Mouse (Mus musculus): Measurements from ENCODE around the gene Glyr1. TPM values are rescaled to one million over a fixed set of nuclear protein-coding genes. Genes with fewer than 3 reads are reported as not detected.

The Glyr1 gene
- 76.1 and 85.6 TPM in 2 replicates for polyA plus RNA-seq (2012; rRNA removed)

- TF ChIP-seq CTCF (conservative IDR thresholded peaks at IDR 0.05; ENCODE audit: insufficient read depth, insufficient read length, low read depth, low read length) (no peak), POLR2A (IDR thresholded peaks at IDR 0.05; ENCODE audit: low read depth, low read length) (peak; percentile 49)
Observed at GRCm38 (mm10) chr16:5049774-5050234, at the start of gene Glyr1, which contains the start of gene Ubn1. Gene Glyr1, minus strand, starts transcription at chr16:5049863. Gene Ubn1, plus strand, starts transcription at chr16:5050057.

GRCm38 (mm10) chr16:5096504-5096903 lies 46.8 kb upstream of the Glyr1 start:
- TF ChIP-seq CTCF (conservative IDR thresholded peaks at IDR 0.05; ENCODE audit: insufficient read depth, insufficient read length, low read depth, low read length): no peak
- TF ChIP-seq POLR2A (IDR thresholded peaks at IDR 0.05; ENCODE audit: low read depth, low read length): no peak
- H3K4me1 ChIP-seq (ENCODE audit: control insufficient read depth, insufficient read depth, low read length): no peaks in the 10 kb centered on the region
- 51% methylated on average over 8 of the region's 8 CpGs for WGBS
- H3K4me3 ChIP-seq (ENCODE audit: insufficient read depth, low read depth, low read length): no peak overlapping the region
- H3K27me3 ChIP-seq (replicated peaks; ENCODE audit: control insufficient read depth, insufficient read depth, low read length): no peaks in the 10 kb centered on the region
- no peak overlapping the region for H3K27ac ChIP-seq (ENCODE audit: insufficient read depth, low read depth, low read length)
- peak; percentile 63 for DNase-seq
- no peaks in the 10 kb centered on the region for H3K36me3 ChIP-seq (ENCODE audit: control insufficient read depth, insufficient read depth, low read length)

More at GRCm38 (mm10) chr16:5049774-5050234, at the start of gene Glyr1, which contains the start of gene Ubn1:
- peak within 1 kb of the TSS; percentile 76 for H3K4me3 ChIP-seq (ENCODE audit: insufficient read depth, low read depth, low read length)
- peak; percentile 100 for DNase-seq
- peaks cover 5% of the 10 kb centered on the region; the same call in 1 of the 2 replicates for H3K4me1 ChIP-seq (ENCODE audit: control insufficient read depth, insufficient read depth, low read length)
- peaks cover 2% of the 10 kb centered on the region for H3K36me3 ChIP-seq (ENCODE audit: control insufficient read depth, insufficient read depth, low read length)
- H3K27ac ChIP-seq (ENCODE audit: insufficient read depth, low read depth, low read length): peak within 1 kb of the TSS; percentile 86
- 2% methylated on average over 56 of the region's 56 CpGs for WGBS
- no peaks in the 10 kb centered on the region for H3K27me3 ChIP-seq (replicated peaks; ENCODE audit: control insufficient read depth, insufficient read depth, low read length)

DNA sequence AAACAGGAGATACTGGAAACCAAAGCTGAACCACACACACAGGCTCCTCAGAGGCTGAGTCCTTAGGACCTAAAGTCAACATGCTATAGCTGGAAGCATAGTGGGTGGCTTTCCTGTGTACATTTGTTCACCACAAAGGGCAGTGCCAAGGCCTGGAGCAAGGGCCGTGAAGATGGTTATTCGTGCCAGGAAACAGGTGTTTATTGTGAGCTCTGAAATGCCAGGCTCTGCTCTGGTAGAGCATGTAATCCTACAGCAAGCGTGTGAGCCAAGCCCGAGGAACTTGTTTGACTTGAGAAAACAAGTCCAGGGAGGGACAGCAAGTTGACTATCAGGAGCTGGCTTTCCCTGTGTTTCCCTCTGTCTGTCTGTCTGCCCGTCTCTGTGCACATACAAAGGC lies 43.6 kb upstream of the Glyr1 start:
- no peak overlapping the region for H3K4me3 ChIP-seq (ENCODE audit: insufficient read depth, low read depth, low read length)
- H3K27me3 ChIP-seq (replicated peaks; ENCODE audit: control insufficient read depth, insufficient read depth, low read length): no peaks in the 10 kb centered on the region
- DNase-seq: peak; percentile 52
- no peak for TF ChIP-seq CTCF (conservative IDR thresholded peaks at IDR 0.05; ENCODE audit: insufficient read depth, insufficient read length, low read depth, low read length)
- TF ChIP-seq POLR2A (IDR thresholded peaks at IDR 0.05; ENCODE audit: low read depth, low read length): no peak
- 46% methylated on average over 5 of the region's 5 CpGs for WGBS
- no peak overlapping the region for H3K27ac ChIP-seq (ENCODE audit: insufficient read depth, low read depth, low read length)
- no peaks in the 10 kb centered on the region for H3K4me1 ChIP-seq (ENCODE audit: control insufficient read depth, insufficient read depth, low read length)
- no peaks in the 10 kb centered on the region for H3K36me3 ChIP-seq (ENCODE audit: control insufficient read depth, insufficient read depth, low read length)

- 68% methylated on average over 10 of the region's 10 CpGs for WGBS
- Histone ChIP-seq H3K4me3 (ENCODE audit: insufficient read depth, low read depth, low read length) (no peak overlapping the region), H3K36me3 (ENCODE audit: control insufficient read depth, insufficient read depth, low read length) (peaks cover 2% of the 10 kb centered on the region; the same call in 1 of the 2 replicates), H3K27me3 (replicated peaks; ENCODE audit: control insufficient read depth, insufficient read depth, low read length) (no peaks in the 10 kb centered on the region), H3K27ac (ENCODE audit: insufficient read depth, low read depth, low read length) (no peak overlapping the region), H3K4me1 (ENCODE audit: control insufficient read depth, insufficient read depth, low read length) (no peaks in the 10 kb centered on the region)
- TF ChIP-seq POLR2A (IDR thresholded peaks at IDR 0.05; ENCODE audit: low read depth, low read length): no peak
- DNase-seq: no peak
Observed at GRCm38 (mm10) chr16:5089021-5089420, 39.4 kb upstream of the Glyr1 start.

GRCm38 (mm10) chr16:5086179-5086578 lies 36.5 kb upstream of the Glyr1 start:
- Histone ChIP-seq H3K27ac (ENCODE audit: insufficient read depth, low read depth, low read length) (no peak overlapping the region), H3K4me1 (ENCODE audit: control insufficient read depth, insufficient read depth, low read length) (no peaks in the 10 kb centered on the region), H3K27me3 (replicated peaks; ENCODE audit: control insufficient read depth, insufficient read depth, low read length) (no peaks in the 10 kb centered on the region), H3K36me3 (ENCODE audit: control insufficient read depth, insufficient read depth, low read length) (peaks cover 3% of the 10 kb centered on the region), H3K4me3 (ENCODE audit: insufficient read depth, low read depth, low read length) (no peak overlapping the region)
- no peak for DNase-seq
- 93% methylated on average over 2 of the region's 2 CpGs for WGBS
- TF ChIP-seq CTCF (conservative IDR thresholded peaks at IDR 0.05; ENCODE audit: insufficient read depth, insufficient read length, low read depth, low read length): no peak

DNA sequence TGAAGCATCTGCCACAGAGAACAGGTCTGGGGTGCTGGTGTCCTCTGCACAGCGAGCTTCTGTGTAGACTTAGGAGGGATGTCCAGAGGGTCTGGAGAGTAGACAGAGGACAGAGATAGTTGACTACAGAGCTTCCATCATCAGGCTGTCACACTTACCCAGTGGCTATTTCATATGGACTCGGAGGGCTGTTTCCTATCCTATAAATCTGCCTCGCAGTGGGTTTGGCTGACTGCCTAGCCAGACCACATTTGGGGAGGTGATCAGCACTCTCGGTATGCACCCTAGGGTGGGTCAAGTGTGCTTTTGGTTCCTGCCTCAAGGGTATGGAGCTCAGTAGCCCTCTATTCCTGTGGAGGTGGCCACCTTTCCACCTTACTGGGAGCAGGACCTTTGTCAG lies 35.5 kb upstream of the Glyr1 start:
- TF ChIP-seq CTCF (conservative IDR thresholded peaks at IDR 0.05; ENCODE audit: insufficient read depth, insufficient read length, low read depth, low read length) (no peak), POLR2A (IDR thresholded peaks at IDR 0.05; ENCODE audit: low read depth, low read length) (no peak)
- no peak overlapping the region for H3K27ac ChIP-seq (ENCODE audit: insufficient read depth, low read depth, low read length)
- H3K27me3 ChIP-seq (replicated peaks; ENCODE audit: control insufficient read depth, insufficient read depth, low read length): no peaks in the 10 kb centered on the region
- H3K4me3 ChIP-seq (ENCODE audit: insufficient read depth, low read depth, low read length): no peak overlapping the region
- H3K4me1 ChIP-seq (ENCODE audit: control insufficient read depth, insufficient read depth, low read length): no peaks in the 10 kb centered on the region
- 80% methylated on average over 4 of the region's 4 CpGs for WGBS
- peaks cover 3% of the 10 kb centered on the region for H3K36me3 ChIP-seq (ENCODE audit: control insufficient read depth, insufficient read depth, low read length)
- no peak for DNase-seq

DNA sequence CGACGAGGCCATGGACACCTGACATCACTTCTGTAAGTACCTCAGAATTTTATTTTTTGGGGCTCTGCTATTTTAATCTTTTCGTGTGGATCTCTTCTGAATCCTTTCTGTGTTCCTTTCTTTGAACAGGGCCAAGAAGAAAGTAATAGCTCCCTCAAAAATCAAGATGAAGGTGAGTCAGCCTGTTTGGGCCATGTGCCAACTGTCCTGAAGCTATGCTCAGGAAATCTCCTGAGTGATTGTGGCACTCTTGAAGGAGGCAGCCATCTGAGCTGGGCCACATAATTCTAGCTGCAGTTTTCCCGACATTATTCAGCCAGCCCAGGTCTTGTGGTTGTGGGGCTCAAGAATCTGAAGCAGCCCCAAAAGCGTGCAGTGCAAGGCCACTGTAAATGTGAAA lies 24.7 kb upstream of the Glyr1 start:
- peaks cover 13% of the 10 kb centered on the region for H3K36me3 ChIP-seq (ENCODE audit: control insufficient read depth, insufficient read depth, low read length)
- TF ChIP-seq CTCF (conservative IDR thresholded peaks at IDR 0.05; ENCODE audit: insufficient read depth, insufficient read length, low read depth, low read length): no peak
- no peak for TF ChIP-seq POLR2A (IDR thresholded peaks at IDR 0.05; ENCODE audit: low read depth, low read length)

More for the DNA sequence above, 24.7 kb upstream of the Glyr1 start:
- Histone ChIP-seq H3K27me3 (replicated peaks; ENCODE audit: control insufficient read depth, insufficient read depth, low read length) (no peaks in the 10 kb centered on the region), H3K4me1 (ENCODE audit: control insufficient read depth, insufficient read depth, low read length) (no peaks in the 10 kb centered on the region), H3K4me3 (ENCODE audit: insufficient read depth, low read depth, low read length) (no peak overlapping the region), H3K27ac (ENCODE audit: insufficient read depth, low read depth, low read length) (no peak overlapping the region)
- DNase-seq: no peak
- WGBS: 91% methylated on average over 5 of the region's 5 CpGs

All from kidney, adult 2 months (tissue).